Mouse (Mus musculus) liver, embryonic 14.5 days (tissue): ENCODE results near the gene E2f1. TPM values are rescaled to one million over a fixed set of nuclear protein-coding genes. Genes with fewer than 3 reads are reported as not detected.

Source experiments
- ATAC-seq: fragments of 200-750 bp; cut with Nextera tagmentation; 2 replicates; pipeline ENCODE4 v1.8.0; 2017; ENCODE audit warnings: moderate number of reproducible peaks, mild to moderate bottlenecking, moderate library complexity; ENCODE audit not compliant: insufficient read depth
- DNase-seq, 3 experiments: peaks; one replicate each; pipeline ENCODE4 v3.0.0-alpha.2; 2012 to 2013; ENCODE audit warnings: low read depth in 3 of 3, low spot score in 3 of 3
- H3K27ac ChIP-seq: fragments of 300-500 bp; sonication (generic); 2 replicates; pipeline ENCODE4 v1.5.1; 2014; ENCODE audit warnings: moderate library complexity, mild to moderate bottlenecking, control low read depth, inconsistent platforms
- H3K27me3 ChIP-seq: fragments of 300-500 bp; sonication (generic); 2 replicates; pipeline ENCODE4 v1.6.1; 2014; ENCODE audit warnings: mild to moderate bottlenecking, low read length, moderate library complexity; ENCODE audit not compliant: control insufficient read depth, insufficient read depth
- H3K36me3 ChIP-seq: fragments of 300-500 bp; sonication (generic); replicated peaks from 2 replicates; pipeline ENCODE4 v1.6.1; 2014; ENCODE audit warnings: low read depth; ENCODE audit not compliant: control insufficient read depth, insufficient read depth
- H3K4me1 ChIP-seq, 2 experiments: fragments of 200-500 bp in 1 of 2; fragments of 300-500 bp in 1 of 2; sonication (generic) in 1 of 2; replicated peaks; 2 replicates each; pipeline ENCODE4 v1.6.1; 2012 to 2014; ENCODE audit warnings: antibody characterized with exemption in 1 of 2, inconsistent platforms in 1 of 2, low read length in 1 of 2; ENCODE audit not compliant: control insufficient read depth in 2 of 2, insufficient read depth in 2 of 2
- H3K4me2 ChIP-seq: fragments of 300-500 bp; sonication (generic); 2 replicates; pipeline ENCODE4 v1.6.1; 2014; ENCODE audit warnings: low read depth, mild to moderate bottlenecking, control low read depth, moderate library complexity
- H3K4me3 ChIP-seq, 2 experiments: fragments of 200-500 bp in 1 of 2; fragments of 300-500 bp in 1 of 2; sonication (generic) in 1 of 2; 2 replicates each; pipeline ENCODE4 v1.5.1; 2012 to 2014; ENCODE audit warnings: low read depth in 2 of 2, low read length in 2 of 2, mild to moderate bottlenecking in 2 of 2, control low read depth in 1 of 2, inconsistent platforms in 1 of 2, moderate library complexity in 1 of 2; ENCODE audit not compliant: insufficient read depth in 1 of 2
- H3K9ac ChIP-seq: fragments of 300-500 bp; sonication (generic); replicated peaks from 2 replicates; pipeline ENCODE4 v1.6.1; 2014; ENCODE audit warnings: mild to moderate bottlenecking, control low read depth, moderate library complexity
- H3K9me3 ChIP-seq: fragments of 300-500 bp; sonication (generic); 2 replicates; pipeline ENCODE4 v1.6.1; 2016; ENCODE audit warnings: low read length, mixed read lengths; ENCODE audit not compliant: control insufficient read depth
- CTCF ChIP-seq: IDR thresholded peaks from 2 replicates; pipeline ENCODE4 v1.5.1; 2016; ENCODE audit warnings: antibody characterized with exemption, low read depth, control low read depth
- EP300 ChIP-seq: IDR thresholded peaks from 2 replicates; pipeline ENCODE4 v1.6.1; 2016; ENCODE audit warnings: antibody characterized with exemption, low read depth
- WGBS: fragments of 180-500 bp; shearing (Covaris S2); extraction: QIAGEN DNeasy Blood & Tissue Kit; methylation state at CpG from one replicate; pipeline ENCODE4 v1.1.7; 2014; ENCODE audit not compliant: insufficient replicate concordance; 5-methylcytosine and 5-hydroxymethylcytosine counted together
- polyA plus RNA-seq, 2 experiments: library from polyadenylated mRNA; depleted of rRNA in 1 of 2; stranded (reverse) in 1 of 2; unstranded in 1 of 2; fragments of >200 nt; fragmentation: Nextera tagmentation in 1 of 2; extraction: Ambion mirVana in 1 of 2; gene quantifications; 2 replicates each; pipeline versions ENCODE4 v1.2.1 to v1.2.3; 2012 to 2014

E2f1 gene
- polyA plus RNA-seq, 2 experiments = 6.0 to 26.2 TPM

DNA sequence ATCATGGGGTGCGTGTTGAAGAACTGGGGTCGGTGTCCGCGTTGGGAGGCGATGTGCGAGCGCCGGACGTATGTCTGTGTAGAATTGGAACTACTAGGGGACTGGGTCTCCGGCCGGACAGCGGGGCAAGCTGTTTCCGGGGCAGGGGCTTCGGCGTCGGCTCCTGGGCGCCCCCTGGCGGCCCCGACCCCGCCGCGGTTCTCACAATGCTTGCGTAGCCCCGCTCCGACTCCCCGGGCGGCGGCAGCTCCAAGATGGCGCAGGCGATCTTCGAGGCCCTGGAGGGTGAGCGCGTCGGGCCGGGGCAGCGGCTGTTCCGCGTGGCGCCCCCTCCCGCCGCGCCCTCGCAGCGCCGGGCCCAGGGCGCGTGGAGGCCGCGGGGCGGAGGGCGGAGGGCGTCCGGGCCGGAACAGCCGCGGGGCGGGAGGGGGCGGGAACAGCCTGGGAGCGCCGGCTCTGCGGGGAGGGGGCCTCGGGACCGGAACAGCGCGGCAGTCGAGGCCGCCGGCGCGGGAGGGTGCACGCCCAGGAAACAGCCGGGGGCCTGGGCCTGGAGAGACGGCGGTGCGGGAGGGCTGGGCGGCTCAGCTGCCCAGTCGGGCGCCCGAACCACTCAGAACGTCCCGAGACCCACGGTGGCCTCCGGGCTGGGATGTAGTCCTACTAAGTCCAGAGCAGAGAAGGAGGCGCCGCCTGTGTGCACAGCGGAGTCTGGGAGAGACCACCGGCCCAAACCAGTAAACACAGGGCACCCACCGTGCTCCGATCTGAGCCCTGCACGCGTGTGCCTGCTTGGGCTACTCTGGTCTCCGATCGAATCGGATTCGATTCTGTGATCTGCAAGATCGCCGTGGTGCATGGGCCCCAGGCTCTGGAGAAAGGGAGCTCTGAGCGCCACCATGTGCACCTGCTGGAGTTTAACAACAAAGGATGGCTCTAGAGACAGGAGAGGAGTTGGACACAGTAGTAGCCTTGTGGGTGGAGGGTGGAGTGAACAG is 43.7 kb upstream of the E2f1 start, which contains the start of the genes Zfp341 and 4930519P11Rik:
Zfp341 (plus strand) TSS at position 180 of the 998 bp plus-strand sequence.
4930519P11Rik (minus strand) TSS at position 320 of the 998 bp plus-strand sequence.
- under 1% methylated on average over 88 of the region's 98 CpGs for WGBS
- ATAC-seq (peak; percentile 86), DNase-seq (peak; percentile 68 to 77 (median 70))

DNA sequence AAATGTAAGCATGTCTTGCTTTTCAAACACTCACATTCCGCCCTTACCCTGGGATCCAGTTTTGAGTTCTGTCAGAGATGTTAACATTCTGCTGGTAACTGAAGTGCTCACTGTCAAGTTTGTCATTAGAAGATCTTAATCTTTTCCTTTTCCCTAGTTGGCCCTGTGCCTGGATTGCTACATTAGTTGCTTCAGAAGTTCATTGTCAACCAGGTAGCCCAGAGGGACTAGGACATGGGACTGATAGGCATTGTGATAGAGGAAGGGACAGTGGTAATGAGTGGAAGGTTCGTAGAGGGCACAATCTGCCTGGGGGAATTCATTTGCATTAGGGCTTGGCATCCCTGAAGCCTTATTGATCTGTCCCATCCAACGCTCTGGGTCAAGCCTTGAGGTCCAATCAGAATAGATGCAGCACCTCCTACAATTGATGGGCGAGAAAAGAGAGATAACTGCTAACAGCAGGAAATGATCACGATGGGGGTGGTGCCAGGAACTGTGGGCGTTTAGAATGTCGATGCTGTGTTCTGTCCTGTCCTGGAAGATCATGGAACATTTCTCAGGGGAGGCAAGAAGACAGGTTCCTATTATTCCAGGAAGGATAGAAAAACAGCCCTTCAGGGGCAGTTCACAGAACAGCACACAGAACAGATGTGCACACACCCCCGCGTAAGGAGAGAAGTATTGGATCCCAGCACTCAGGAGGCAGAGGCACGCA is 39.5 kb upstream of the E2f1 start:
- Histone ChIP-seq H3K9ac (no peak overlapping the region), H3K4me2 (no peak overlapping the region), H3K4me1 (peaks cover 17 to 28% of the 10 kb centered on the region in 2 experiments), H3K36me3 (no peaks in the 10 kb centered on the region), H3K27me3 (no peaks in the 10 kb centered on the region), H3K27ac (no peak overlapping the region), H3K4me3 (no peak overlapping the region), H3K9me3 (no peaks in the 10 kb centered on the region)
- ATAC-seq = no peak
- WGBS = 40% methylated on average over 10 of the region's 10 CpGs
- DNase-seq = no peak
- no peak for TF ChIP-seq EP300
- no peak for TF ChIP-seq CTCF

More for the DNA sequence above, 43.7 kb upstream of the E2f1 start, which contains the start of the genes Zfp341 and 4930519P11Rik:
- peak within 1 kb of the TSS; percentile 82 for H3K9ac ChIP-seq
- peaks cover 29 to 42% of the 10 kb centered on the region in 2 experiments for H3K4me1 ChIP-seq
- no peaks in the 10 kb centered on the region for H3K9me3 ChIP-seq
- peak within 1 kb of the TSS; percentile 71 to 93 for H3K4me3 ChIP-seq
- peak; percentile 77 for TF ChIP-seq CTCF
- no peak for TF ChIP-seq EP300
- H3K4me2 ChIP-seq = peak within 1 kb of the TSS; percentile 86
- no peaks in the 10 kb centered on the region for H3K27me3 ChIP-seq
- H3K27ac ChIP-seq = peak within 1 kb of the TSS; percentile 73
- no peaks in the 10 kb centered on the region for H3K36me3 ChIP-seq

DNA sequence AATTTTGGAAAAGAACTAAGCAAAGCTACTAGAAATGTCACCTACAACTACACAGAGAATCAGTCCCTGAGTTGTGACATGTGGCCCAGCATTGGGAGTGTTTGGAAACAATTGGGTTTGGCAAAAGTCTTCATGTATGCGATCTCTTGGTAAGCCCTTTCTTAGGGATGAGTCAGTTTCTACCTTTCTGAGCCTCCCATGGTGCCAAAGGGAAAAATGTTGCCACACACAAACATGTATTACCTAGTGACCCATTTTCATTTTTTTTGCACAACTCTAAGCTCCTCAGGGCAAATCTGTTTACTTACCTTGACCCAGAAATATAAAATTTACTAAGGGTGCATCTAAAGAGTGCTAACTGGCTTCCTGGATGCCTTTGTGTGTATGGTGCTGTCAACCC is 37.3 kb upstream of the E2f1 start:
- no peaks in the 10 kb centered on the region for H3K36me3 ChIP-seq
- H3K27me3 ChIP-seq = no peaks in the 10 kb centered on the region
- WGBS = 72% methylated on average over 1 of the region's 1 CpGs
- TF ChIP-seq CTCF (no peak), EP300 (no peak)
- H3K4me3 ChIP-seq = no peak overlapping the region
- H3K9ac ChIP-seq = no peak overlapping the region
- no peak overlapping the region for H3K4me2 ChIP-seq
- DNase-seq (no peak), ATAC-seq (no peak)
- H3K4me1 ChIP-seq = peaks cover 17 to 25% of the 10 kb centered on the region in 2 experiments
- no peak overlapping the region for H3K27ac ChIP-seq
- H3K9me3 ChIP-seq = no peaks in the 10 kb centered on the region

DNA sequence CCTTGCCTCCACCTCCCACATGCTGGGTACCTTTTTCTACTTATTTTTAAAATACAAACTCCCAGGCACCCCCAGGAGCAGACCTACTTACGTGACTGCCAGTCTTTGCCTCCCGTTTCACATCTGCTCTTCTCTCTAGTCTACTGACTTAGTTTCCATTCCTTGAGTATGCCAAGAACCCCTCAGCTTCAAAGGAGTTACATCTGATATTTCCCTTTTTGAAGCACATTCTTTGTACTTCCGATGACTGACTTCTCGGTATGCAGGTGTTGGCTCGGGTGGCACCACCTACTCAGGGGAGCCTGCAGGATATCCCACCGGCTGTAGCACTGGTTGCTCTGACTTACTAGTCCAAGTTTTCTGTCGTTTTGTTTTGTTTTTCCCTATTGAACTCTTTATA is 34.5 kb upstream of the E2f1 start:
- TF ChIP-seq EP300 (no peak), CTCF (no peak)
- Histone ChIP-seq H3K27me3 (no peaks in the 10 kb centered on the region), H3K4me1 (peaks cover 14 to 23% of the 10 kb centered on the region in 2 experiments), H3K4me3 (peak overlapping the region; percentile 47 to 50), H3K9me3 (no peaks in the 10 kb centered on the region), H3K36me3 (no peaks in the 10 kb centered on the region), H3K27ac (peak overlapping the region; percentile 92), H3K4me2 (peak overlapping the region; percentile 95), H3K9ac (peak overlapping the region; percentile 77)
- WGBS = 15% methylated on average over 7 of the region's 7 CpGs
- DNase-seq = no peak
- peak; percentile 3; the same call in 1 of the 2 replicates for ATAC-seq
